Mouse (Mus musculus) CH12.LX (cell line): ENCODE measurements around the gene Slc24a2. TPM values are rescaled to one million over a fixed set of nuclear protein-coding genes. Genes with fewer than 3 reads are reported as not detected.

ENCODE experiments used
- DNase-seq: peaks from one replicate; pipeline ENCODE4 v3.0.0-alpha.2; 2013; ENCODE audit errors: extremely low read depth
- H3K27ac ChIP-seq: 2 replicates; pipeline ENCODE4 v1.5.1; 2012; ENCODE audit warnings: low read depth, mild to moderate bottlenecking, control low read depth, moderate library complexity; ENCODE audit not compliant: insufficient read depth
- H3K27me3 ChIP-seq: replicated peaks from 2 replicates; pipeline ENCODE3; 2012; ENCODE audit warnings: inconsistent platforms
- H3K36me3 ChIP-seq, 2 experiments: replicated peaks in 1 of 2; 2 replicates each; pipeline versions ENCODE3 to v1.6.1; 2012; ENCODE audit warnings: inconsistent platforms in 1 of 2, low read length in 1 of 2, mild to moderate bottlenecking in 1 of 2, mixed read lengths in 1 of 2, moderate library complexity in 1 of 2; ENCODE audit not compliant: control insufficient read depth in 1 of 2, insufficient read depth in 1 of 2
- H3K4me1 ChIP-seq, 2 experiments: 2 replicates each; pipeline ENCODE4 v1.6.1; 2012; ENCODE audit warnings: inconsistent platforms in 1 of 2, moderate library complexity in 1 of 2; ENCODE audit not compliant: insufficient read depth in 2 of 2, control insufficient read depth in 1 of 2
- H3K4me2 ChIP-seq: 2 replicates; pipeline ENCODE4 v1.6.1; 2012; ENCODE audit warnings: low read depth, mild to moderate bottlenecking, control low read depth; ENCODE audit not compliant: poor library complexity, insufficient read depth, severe bottlenecking
- H3K4me3 ChIP-seq, 3 experiments: fragments of 150-350 bp in 1 of 3; sonication (generic) in 1 of 3; replicated peaks in 1 of 3; 2 replicates each; pipeline versions ENCODE3 to v1.5.1; 2011 to 2012; ENCODE audit warnings: low read depth in 2 of 3, low read length in 2 of 3, mild to moderate bottlenecking in 2 of 3, moderate library complexity in 2 of 3, control low read depth in 1 of 3, improper control_type of control experiment in 1 of 3, inconsistent platforms in 1 of 3, mixed read lengths in 1 of 3; ENCODE audit not compliant: poor library complexity in 1 of 3
- H3K79me2 ChIP-seq: replicated peaks from 2 replicates; pipeline ENCODE4 v1.6.1; 2012; ENCODE audit warnings: mild to moderate bottlenecking, moderate library complexity; ENCODE audit not compliant: control insufficient read depth, poor library complexity, insufficient read depth, severe bottlenecking; ENCODE audit errors: extremely low read depth
- H3K9ac ChIP-seq: 2 replicates; pipeline ENCODE4 v1.6.1; 2012; ENCODE audit warnings: low read depth, mild to moderate bottlenecking, control low read depth, moderate library complexity; ENCODE audit not compliant: insufficient read depth
- H3K9me3 ChIP-seq: replicated peaks from 2 replicates; pipeline ENCODE3; 2012; ENCODE audit warnings: low read length, inconsistent platforms, mixed read lengths
- BHLHE40 ChIP-seq: IDR thresholded peaks from 2 replicates; pipeline ENCODE4 v1.6.1; 2011; ENCODE audit warnings: mild to moderate bottlenecking, low read depth, low read length, improper control_type of control experiment
- CHD1 ChIP-seq: IDR thresholded peaks from 2 replicates; pipeline ENCODE4 v1.6.1; 2012; ENCODE audit warnings: low read depth, low read length, improper control_type of control experiment, inconsistent platforms
- E2F4 ChIP-seq: IDR thresholded peaks from 2 replicates; pipeline ENCODE4 v1.6.1; 2011; ENCODE audit warnings: low read depth, low read length, improper control_type of control experiment; ENCODE audit not compliant: insufficient replicate concordance
- EP300 ChIP-seq: IDR thresholded peaks from 2 replicates; pipeline ENCODE4 v1.6.1; 2011; ENCODE audit warnings: low read length, improper control_type of control experiment
- ETS1 ChIP-seq: conservative IDR thresholded peaks from 2 replicates; pipeline ENCODE4 v1.6.1; 2012; ENCODE audit warnings: low read depth, mild to moderate bottlenecking, inconsistent platforms, low read length, improper control_type of control experiment, moderate library complexity
- GABPA ChIP-seq: IDR thresholded peaks from 2 replicates; pipeline ENCODE4 v1.6.1; 2012; ENCODE audit warnings: low read depth, low read length, improper control_type of control experiment, inconsistent platforms; ENCODE audit not compliant: insufficient replicate concordance
- IRF4 ChIP-seq: IDR thresholded peaks from 2 replicates; pipeline ENCODE4 v1.6.1; 2014; ENCODE audit warnings: low read depth, mild to moderate bottlenecking, inconsistent platforms, low read length, improper control_type of control experiment
- JUN ChIP-seq: IDR thresholded peaks from 2 replicates; pipeline ENCODE4 v1.6.1; 2011; ENCODE audit warnings: low read depth, mild to moderate bottlenecking, low read length, improper control_type of control experiment, moderate library complexity; ENCODE audit not compliant: insufficient read depth
- MEF2A ChIP-seq: IDR thresholded peaks from 2 replicates; pipeline ENCODE4 v1.6.1; 2014; ENCODE audit warnings: low read depth, mild to moderate bottlenecking, inconsistent platforms, low read length, improper control_type of control experiment, borderline replicate concordance
- MXI1 ChIP-seq: IDR thresholded peaks from 2 replicates; pipeline ENCODE4 v1.6.1; 2011; ENCODE audit warnings: mild to moderate bottlenecking, low read depth, low read length, improper control_type of control experiment
- MYC ChIP-seq: IDR thresholded peaks from 2 replicates; pipeline ENCODE4 v1.6.1; 2011; ENCODE audit warnings: low read depth, mild to moderate bottlenecking, improper control_type of control experiment, low read length
- NELFE ChIP-seq: IDR thresholded peaks from 2 replicates; pipeline ENCODE4 v1.6.1; 2011; ENCODE audit warnings: low read depth, low read length, improper control_type of control experiment
- POLR2A ChIP-seq: IDR thresholded peaks from 2 replicates; pipeline ENCODE4 v1.6.1; 2011; ENCODE audit warnings: low read depth, mild to moderate bottlenecking, improper control_type of control experiment, low read length
- TBP ChIP-seq: conservative IDR thresholded peaks from 2 replicates; pipeline ENCODE4 v1.6.1; 2011; ENCODE audit warnings: low read depth, low read length, improper control_type of control experiment
- USF2 ChIP-seq: conservative IDR thresholded peaks from 2 replicates; pipeline ENCODE4 v1.6.1; 2011; ENCODE audit warnings: low read depth, low read length, improper control_type of control experiment
- ZMIZ1 ChIP-seq: IDR thresholded peaks from 2 replicates; pipeline ENCODE4 v1.6.1; 2012; ENCODE audit warnings: low read depth, mild to moderate bottlenecking, inconsistent platforms, low read length, improper control_type of control experiment
- dilution Hi-C: fragments of 300-500 bp; cut with MboI; formaldehyde crosslinking; loops from 2 replicates; pipeline ENCODE4 v1.14.3; 2020; ENCODE audit warnings: low sequenced_read_pairs; ENCODE audit not compliant: extremely low pct_unique_long_range_greater_than_20kb, extremely low pct_ligation_motif_present
- in situ Hi-C: fragments of 300-500 bp; cut with MboI; formaldehyde crosslinking; loops from 3 replicates; pipeline ENCODE4 v1.14.3; 2019; ENCODE audit warnings: low sequenced_read_pairs, low pct_ligation_motif_present, low pct_unique_long_range_greater_than_20kb, mixed read lengths
- polyA plus RNA-seq: library from polyadenylated mRNA; unstranded; fragments of >175 nt; gene quantifications from 2 replicates; pipeline ENCODE4 v1.2.1, GENCODE M21; 2012; ENCODE audit warnings: low read depth; ENCODE audit not compliant: insufficient read length
- total RNA-seq, 2 experiments: library from RNA; depleted of rRNA; stranded (reverse); fragments of 300-350 nt in 1 of 2; fragments of >200 nt in 1 of 2; gene quantifications; 2 replicates each; pipeline ENCODE4 v1.2.3; 2012 to 2014

Gene Slc24a2
- total and polyA plus RNA-seq, 3 experiments = not detected

DNA sequence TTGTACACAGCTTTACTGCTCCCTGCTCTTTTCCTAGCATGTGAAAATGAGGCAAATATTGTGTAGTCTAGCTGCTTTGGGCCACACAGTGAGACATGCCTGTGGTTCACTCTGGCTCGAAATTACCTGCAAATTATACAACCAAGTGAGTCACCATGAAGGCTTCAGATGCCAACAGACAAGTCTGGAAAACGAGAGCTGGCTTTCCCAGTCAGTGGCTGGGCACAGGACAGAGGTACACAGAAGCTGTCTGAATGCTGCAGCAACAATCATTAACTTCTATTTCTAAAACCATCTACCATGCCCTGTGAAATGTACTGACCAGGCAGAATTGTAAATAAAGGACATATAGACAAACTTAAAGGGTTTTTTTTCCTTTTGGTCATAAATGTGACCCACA, 151.6 kb downstream of the Slc24a2 start:
- in situ Hi-C loops (no loop called here), dilution Hi-C loops (no loop called here)
- H3K4me1 ChIP-seq = peaks cover 4 to 36% of the 10 kb centered on the region in 2 experiments; a peak in 3 of 4 replicates
- H3K9me3 ChIP-seq = no peaks in the 10 kb centered on the region
- H3K9ac ChIP-seq = no peak overlapping the region
- no peak overlapping the region for H3K27ac ChIP-seq
- H3K4me2 ChIP-seq = no peak overlapping the region
- H3K79me2 ChIP-seq = no peaks in the 10 kb centered on the region
- H3K36me3 ChIP-seq = no peaks in the 10 kb centered on the region
- TF ChIP-seq MYC (no peak), E2F4 (no peak), TBP (no peak), USF2 (no peak)
- no peak overlapping the region for H3K4me3 ChIP-seq
- no peaks in the 10 kb centered on the region for H3K27me3 ChIP-seq
- no peak for DNase-seq

DNA sequence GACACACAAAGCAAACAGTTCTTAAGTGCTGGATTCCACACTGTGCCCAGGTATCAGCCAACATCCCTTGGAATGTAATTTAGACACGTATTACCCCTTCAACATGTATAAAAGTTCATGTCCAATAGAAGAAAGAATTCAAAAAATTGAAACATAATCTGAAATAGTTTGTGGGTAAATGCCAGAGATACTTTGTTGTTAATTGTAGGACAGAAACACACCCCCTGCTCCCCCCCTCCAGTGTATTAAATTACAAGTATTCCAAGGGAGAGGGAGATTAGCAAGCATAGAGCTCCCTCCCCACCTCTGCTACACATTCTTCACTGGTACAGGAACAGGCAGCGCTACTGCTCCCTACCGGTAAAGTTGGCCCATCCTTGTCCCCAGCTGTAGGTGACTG, 154.5 kb downstream of the Slc24a2 start:
- no peak for DNase-seq
- no peaks in the 10 kb centered on the region for H3K9me3 ChIP-seq
- dilution Hi-C loops (no loop called here), in situ Hi-C loops (no loop called here)
- H3K36me3 ChIP-seq = no peaks in the 10 kb centered on the region
- no peaks in the 10 kb centered on the region for H3K27me3 ChIP-seq
- H3K27ac ChIP-seq = no peak overlapping the region
- H3K79me2 ChIP-seq = no peaks in the 10 kb centered on the region
- H3K9ac ChIP-seq = no peak overlapping the region
- TF ChIP-seq POLR2A (no peak), MYC (no peak), JUN (no peak), IRF4 (no peak)
- H3K4me2 ChIP-seq = no peak overlapping the region
- peaks cover 0 to 9% of the 10 kb centered on the region in 2 experiments; a peak in 2 of 4 replicates for H3K4me1 ChIP-seq
- H3K4me3 ChIP-seq = no peak overlapping the region

DNA sequence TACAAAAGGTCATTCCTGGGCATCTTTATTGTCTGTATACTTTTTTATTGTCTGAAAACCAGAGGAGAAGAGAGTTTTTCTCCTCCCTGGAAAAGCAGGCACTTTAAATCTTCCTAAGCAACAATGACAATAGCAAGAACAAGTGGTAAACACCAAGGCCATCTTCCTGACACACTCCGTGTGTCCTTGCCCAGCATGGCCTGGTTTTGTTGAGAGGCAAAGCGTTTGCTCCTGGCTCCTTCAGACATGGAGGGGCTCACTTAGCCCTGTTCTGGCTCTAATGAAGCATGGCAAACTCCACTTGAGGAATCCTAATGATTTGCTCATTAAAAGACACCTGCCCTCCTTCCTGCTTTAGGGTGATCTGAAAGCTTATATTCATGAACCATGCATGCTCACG, 162.2 kb downstream of the Slc24a2 start:
- Histone ChIP-seq H3K36me3 (no peaks in the 10 kb centered on the region), H3K4me1 (no peaks in the 10 kb centered on the region), H3K79me2 (no peaks in the 10 kb centered on the region), H3K27ac (no peak overlapping the region), H3K9ac (no peak overlapping the region), H3K4me2 (no peak overlapping the region), H3K9me3 (no peaks in the 10 kb centered on the region), H3K4me3 (no peak overlapping the region), H3K27me3 (no peaks in the 10 kb centered on the region)
- TF ChIP-seq MEF2A (no peak), POLR2A (no peak), NELFE (no peak), GABPA (no peak), IRF4 (no peak), EP300 (no peak), CHD1 (no peak), ETS1 (no peak), MXI1 (no peak), ZMIZ1 (no peak), BHLHE40 (no peak)
- DNase-seq = no peak
- in situ Hi-C loops (no loop called here), dilution Hi-C loops (no loop called here)
